Mouse (Mus musculus) lung, postnatal 0 days (tissue): Measurements from ENCODE around the gene Bmp8b.
"Not testable (repeated sequence)": the region's sequence is repeated elsewhere in the genome, so short reads cannot be mapped to it uniquely, and the experiment has no call there.

ENCODE experiments used
- CTCF ChIP-seq: IDR thresholded peaks from 2 replicates; pipeline ENCODE4 v1.5.1; 2016; ENCODE audit warnings: antibody characterized with exemption, mild to moderate bottlenecking
- EP300 ChIP-seq: IDR thresholded peaks from 2 replicates; pipeline ENCODE4 v1.6.1; 2016; ENCODE audit warnings: antibody characterized with exemption, mild to moderate bottlenecking, control low read depth

- not testable (repeated sequence) for TF ChIP-seq CTCF, EP300
Measured at GRCm38 (mm10) chr4:123116640-123117039, 11.7 kb downstream of the Bmp8b start.
